Mouse (Mus musculus) heart, postnatal 0 days (tissue): ENCODE measurements around the gene Scin.

Experiments
- CTCF ChIP-seq: IDR thresholded peaks from 2 replicates; pipeline ENCODE4 v1.5.1; 2016; ENCODE audit warnings: antibody characterized with exemption, control low read depth, low read depth
- EP300 ChIP-seq: IDR thresholded peaks from 2 replicates; pipeline ENCODE4 v1.6.1; 2016; ENCODE audit warnings: antibody characterized with exemption, low read depth

- TF ChIP-seq EP300, result no peak
- no peak for TF ChIP-seq CTCF
Observed at GRCm38 (mm10) chr12:40154188-40154587, 20.2 kb upstream of the Scin start.
